Mouse (Mus musculus) hindbrain, embryonic 14.5 days (tissue): ENCODE measurements around the gene Pllp. TPM values are rescaled to one million over a fixed set of nuclear protein-coding genes. Genes with fewer than 3 reads are reported as not detected.

Experiments used
- ATAC-seq: fragments of 200-750 bp; cut with Nextera tagmentation; 2 replicates; pipeline ENCODE4 v1.8.0; 2017; ENCODE audit warnings: moderate number of reproducible peaks, mild to moderate bottlenecking, moderate TSS enrichment, moderate library complexity; ENCODE audit not compliant: low FRiP score
- DNase-seq: peaks from one replicate; pipeline ENCODE4 v3.0.0-alpha.2; 2015; ENCODE audit warnings: low spot score
- H3K27ac ChIP-seq: fragments of 300-500 bp; sonication (generic); 2 replicates; pipeline ENCODE4 v1.5.1; 2014; ENCODE audit warnings: mild to moderate bottlenecking, moderate library complexity
- H3K27me3 ChIP-seq: fragments of 300-500 bp; sonication (generic); 2 replicates; pipeline ENCODE4 v1.6.1; 2014; ENCODE audit warnings: mild to moderate bottlenecking, low read length, mixed read lengths; ENCODE audit not compliant: control insufficient read depth, insufficient read depth
- H3K36me3 ChIP-seq: fragments of 300-500 bp; sonication (generic); replicated peaks from 2 replicates; pipeline ENCODE4 v1.6.1; 2014; ENCODE audit not compliant: control insufficient read depth, insufficient read depth
- H3K4me1 ChIP-seq: fragments of 300-500 bp; sonication (generic); replicated peaks from 2 replicates; pipeline ENCODE4 v1.6.1; 2014; ENCODE audit warnings: antibody characterized with exemption, low read length, mixed read lengths; ENCODE audit not compliant: control insufficient read depth, insufficient read depth
- H3K4me2 ChIP-seq: fragments of 300-500 bp; sonication (generic); replicated peaks from 2 replicates; pipeline ENCODE4 v1.6.1; 2014; ENCODE audit warnings: mild to moderate bottlenecking, moderate library complexity
- H3K4me3 ChIP-seq: fragments of 300-500 bp; sonication (generic); replicated peaks from 2 replicates; pipeline ENCODE4 v1.5.1; 2014; ENCODE audit warnings: mild to moderate bottlenecking, low read length
- H3K9ac ChIP-seq: fragments of 300-500 bp; sonication (generic); 2 replicates; pipeline ENCODE4 v1.6.1; 2014
- H3K9me3 ChIP-seq: fragments of 300-500 bp; sonication (generic); 2 replicates; pipeline ENCODE4 v1.6.1; 2016; ENCODE audit warnings: low read length; ENCODE audit not compliant: control insufficient read depth
- WGBS: fragments of 180-500 bp; shearing (Covaris S2); extraction: QIAGEN DNeasy Blood & Tissue Kit; methylation state at CpG from one replicate; pipeline ENCODE4 v1.1.7; 2014; 5-methylcytosine and 5-hydroxymethylcytosine counted together
- polyA plus RNA-seq: library from polyadenylated mRNA; unstranded; fragments of >200 nt; fragmentation: Nextera tagmentation; extraction: Ambion mirVana; gene quantifications from 2 replicates; pipeline ENCODE4 v1.2.1, GENCODE M21; 2014

Pllp gene
- polyA plus RNA-seq, 1 experiment from 2014 or later = 2.0 TPM

- Histone ChIP-seq H3K4me1 (no peaks in the 10 kb centered on the region), H3K27me3 (no peaks in the 10 kb centered on the region), H3K4me2 (no peak overlapping the region), H3K9me3 (no peaks in the 10 kb centered on the region), H3K36me3 (peaks cover 99% of the 10 kb centered on the region), H3K9ac (no peak overlapping the region), H3K4me3 (no peak overlapping the region), H3K27ac (no peak overlapping the region)
- DNase-seq (no peak), ATAC-seq (no peak)
- 94% methylated on average over 3 of the region's 3 CpGs for WGBS
Measured at GRCm38 (mm10) chr8:94641938-94642337, 54.1 kb downstream of the Pllp start.

GRCm38 (mm10) chr8:94641183-94641582 is 54.9 kb downstream of the Pllp start:
- no peak overlapping the region for H3K27ac ChIP-seq
- H3K9ac ChIP-seq = no peak overlapping the region
- WGBS = 95% methylated on average over 2 of the region's 2 CpGs
- H3K27me3 ChIP-seq = no peaks in the 10 kb centered on the region
- DNase-seq (no peak), ATAC-seq (no peak)
- H3K4me1 ChIP-seq = no peaks in the 10 kb centered on the region
- no peak overlapping the region for H3K4me2 ChIP-seq
- H3K9me3 ChIP-seq = no peaks in the 10 kb centered on the region
- H3K36me3 ChIP-seq = peaks cover 99% of the 10 kb centered on the region
- no peak overlapping the region for H3K4me3 ChIP-seq

GRCm38 (mm10) chr8:94634211-94634610 is 61.9 kb downstream of the Pllp start:
- DNase-seq (no peak), ATAC-seq (no peak)
- Histone ChIP-seq H3K4me1 (no peaks in the 10 kb centered on the region), H3K9me3 (no peaks in the 10 kb centered on the region), H3K9ac (no peak overlapping the region), H3K27me3 (no peaks in the 10 kb centered on the region), H3K4me2 (no peak overlapping the region), H3K36me3 (peaks cover 89% of the 10 kb centered on the region), H3K27ac (no peak overlapping the region), H3K4me3 (no peak overlapping the region)

- Histone ChIP-seq H3K36me3 (peaks cover 85% of the 10 kb centered on the region), H3K9me3 (no peaks in the 10 kb centered on the region), H3K27ac (no peak overlapping the region), H3K4me2 (no peak overlapping the region), H3K4me1 (no peaks in the 10 kb centered on the region), H3K9ac (no peak overlapping the region), H3K27me3 (no peaks in the 10 kb centered on the region), H3K4me3 (no peak overlapping the region)
- DNase-seq (no peak), ATAC-seq (no peak)
- 88% methylated on average over 2 of the region's 2 CpGs for WGBS
Measured at GRCm38 (mm10) chr8:94633564-94634194, 62.4 kb downstream of the Pllp start.

Other genes with a start within 250 kb of the Pllp start
- gene Cpne2, start 163.3 kb downstream of the Pllp start, polyA plus RNA-seq = 21.6 and 21.8 TPM in 2 replicates
- 44.8 and 46.5 TPM in 2 replicates for gene Rspry1, start 94.3 kb downstream of the Pllp start, polyA plus RNA-seq
- gene Fam192a, start 94.3 kb downstream of the Pllp start, polyA plus RNA-seq = 75.7 and 82.7 TPM in 2 replicates
- 88.2 and 96.3 TPM in 2 replicates for gene Arl2bp, start 29.7 kb downstream of the Pllp start, polyA plus RNA-seq
- gene Ccl22, start 49.3 kb upstream of the Pllp start, polyA plus RNA-seq = not detected in 2 replicates
- gene Cx3cl1, start 75.7 kb upstream of the Pllp start, polyA plus RNA-seq = 32.6 and 42.0 TPM in 2 replicates
- gene Ccl17, start 114.2 kb upstream of the Pllp start, polyA plus RNA-seq = 0.46 and 1.3 TPM in 2 replicates
- 59.1 and 59.8 TPM in 2 replicates for gene Coq9, start 142.0 kb upstream of the Pllp start, polyA plus RNA-seq
- gene Ciapin1, start 142.1 kb upstream of the Pllp start, polyA plus RNA-seq = 151 and 171 TPM in 2 replicates
- 111 TPM in 2 replicates for gene Polr2c, start 161.2 kb upstream of the Pllp start, polyA plus RNA-seq
- 65.2 and 68.7 TPM in 2 replicates for gene Dok4, start 180.1 kb upstream of the Pllp start, polyA plus RNA-seq
- 7.1 and 9.0 TPM in 2 replicates for gene Ccdc102a, start 221.8 kb upstream of the Pllp start, polyA plus RNA-seq
- gene Adgrg5, start 227.4 kb upstream of the Pllp start, polyA plus RNA-seq = 0.23 and 0.27 TPM in 2 replicates